Mouse (Mus musculus) kidney, embryonic 16.5 days (tissue): ENCODE data around the gene Gm6356. TPM values are rescaled to one million over a fixed set of nuclear protein-coding genes. Genes with fewer than 3 reads are reported as not detected.
"Not testable (repeated sequence)": the region's sequence is repeated elsewhere in the genome, so short reads cannot be mapped to it uniquely, and the experiment has no call there.

ENCODE experiments used
- ATAC-seq: fragments of 200-750 bp; cut with Nextera tagmentation; 2 replicates; pipeline ENCODE4 v1.8.0; 2017; ENCODE audit warnings: moderate TSS enrichment; ENCODE audit not compliant: low FRiP score, low TSS enrichment
- H3K27ac ChIP-seq: fragments of 300-500 bp; sonication (generic); 2 replicates; pipeline ENCODE4 v1.5.1; 2014; ENCODE audit warnings: low read length
- H3K27me3 ChIP-seq: fragments of 300-500 bp; sonication (generic); 2 replicates; pipeline ENCODE4 v1.6.1; 2014; ENCODE audit warnings: low read length, control low read depth, mixed read lengths; ENCODE audit not compliant: insufficient read depth
- H3K36me3 ChIP-seq: fragments of 300-500 bp; sonication (generic); 2 replicates; pipeline ENCODE4 v1.6.1; 2014; ENCODE audit warnings: low read length, control low read depth, mixed read lengths; ENCODE audit not compliant: insufficient read depth
- H3K4me1 ChIP-seq: fragments of 300-500 bp; sonication (generic); 2 replicates; pipeline ENCODE4 v1.6.1; 2014; ENCODE audit warnings: low read length, control low read depth, mixed read lengths; ENCODE audit not compliant: insufficient read depth
- H3K4me2 ChIP-seq: fragments of 300-500 bp; sonication (generic); replicated peaks from 2 replicates; pipeline ENCODE4 v1.6.1; 2014; ENCODE audit warnings: low read depth, low read length
- H3K4me3 ChIP-seq: fragments of 300-500 bp; sonication (generic); 2 replicates; pipeline ENCODE4 v1.5.1; 2014; ENCODE audit warnings: mild to moderate bottlenecking, low read length
- H3K9ac ChIP-seq: fragments of 300-500 bp; sonication (generic); replicated peaks from 2 replicates; pipeline ENCODE4 v1.6.1; 2014; ENCODE audit warnings: low read length
- H3K9me3 ChIP-seq: fragments of 300-500 bp; sonication (generic); 2 replicates; pipeline ENCODE4 v1.6.1; 2016; ENCODE audit warnings: low read length, control low read depth
- WGBS: fragments of 180-500 bp; shearing (Covaris S2); extraction: QIAGEN DNeasy Blood & Tissue Kit; methylation state at CpG from one replicate; pipeline ENCODE4 v1.1.7; 2014; 5-methylcytosine and 5-hydroxymethylcytosine counted together
- polyA plus RNA-seq: library from polyadenylated mRNA; unstranded; fragments of >200 nt; fragmentation: Nextera tagmentation; extraction: Ambion mirVana; gene quantifications from 2 replicates; pipeline ENCODE4 v1.2.1, GENCODE M21; 2015

Gene Gm6356
- polyA plus RNA-seq = not detected in 2 replicates

- H3K27me3 ChIP-seq, H3K4me2 ChIP-seq, H3K36me3 ChIP-seq, H3K27ac ChIP-seq, H3K4me3 ChIP-seq, ATAC-seq, H3K4me1 ChIP-seq, H3K9me3 ChIP-seq, H3K9ac ChIP-seq: not testable (repeated sequence)
- WGBS = 25% methylated on average over 1 of the region's 2 CpGs
These were observed at the start of gene Gm6356 for GRCm38 (mm10) chr14:6973718-6974117. Gene Gm6356, minus strand, starts transcription at chr14:6973818.

Other genes starting within 250 kb of the Gm6356 start
- gene Gm3636, start 231.5 kb downstream of the Gm6356 start, polyA plus RNA-seq = 2.6 and 2.7 TPM in 2 replicates
- not detected in 2 replicates for gene Gm8362, start 199.4 kb downstream of the Gm6356 start, polyA plus RNA-seq
- not detected in 2 replicates for gene Gm3642, start 133.5 kb downstream of the Gm6356 start, polyA plus RNA-seq
- 0.24 and 0.54 TPM in 2 replicates for gene Gm3667, start 83.9 kb downstream of the Gm6356 start, polyA plus RNA-seq
- 0.57 and 0.64 TPM in 2 replicates for gene Gm10406, start 53.6 kb upstream of the Gm6356 start, polyA plus RNA-seq
- gene Gm3685, start 71.2 kb upstream of the Gm6356 start, polyA plus RNA-seq = not detected in 2 replicates
- gene Gm3696, start 126.8 kb upstream of the Gm6356 start, polyA plus RNA-seq = 0.55 and 1.00 TPM in 2 replicates
- not detected in 2 replicates for gene Gm6676, start 151.6 kb upstream of the Gm6356 start, polyA plus RNA-seq
- 3.2 and 3.5 TPM in 2 replicates for gene Gm3512, start 200.7 kb upstream of the Gm6356 start, polyA plus RNA-seq
- gene Gm16434, start 220.7 kb upstream of the Gm6356 start, polyA plus RNA-seq = not detected in 2 replicates